ENCODE assay signal across 9 mouse cellular contexts in the genomic region with DNA sequence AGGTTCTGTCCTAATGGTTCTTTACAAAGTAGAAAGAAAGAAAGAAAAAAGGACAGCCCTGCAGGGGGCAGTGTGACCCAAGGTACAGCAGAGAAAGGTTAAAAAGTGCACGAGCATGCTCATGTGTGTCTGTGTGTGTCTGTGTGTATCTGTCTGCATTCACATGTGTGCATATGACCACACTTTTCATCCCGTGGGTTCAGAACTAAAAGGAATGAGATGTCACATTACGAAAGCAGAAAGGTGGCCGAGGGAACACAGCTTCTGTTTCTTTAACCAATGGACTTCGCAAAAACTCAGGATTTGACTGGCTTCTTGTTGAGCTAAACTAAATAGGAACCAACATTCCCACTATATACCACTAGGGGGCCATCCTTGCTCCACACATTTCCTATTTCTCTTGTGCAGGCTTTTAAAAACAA. TPM values are rescaled to one million over a fixed set of nuclear protein-coding genes. Genes with fewer than 3 reads are reported as not detected.
DNase-seq lines count a peak whose midpoint lies in the region; ATAC-seq and TF ChIP-seq lines count a peak whose summit lies in the region.
"Had no signal": no experiment of that assay in that cellular context is flagged by ENCODE, and none has a peak within 500 bp of the region (broad histone marks: within the 10 kb centered on the region; RNA-seq: fewer than 3 reads in every experiment).

No protein-coding gene starts in this region.

- no peaks in the 10 kb centered on the region for H3K36me3 ChIP-seq in midbrain, embryonic 11.5 days (ENCODE audit: control insufficient read depth, insufficient read depth, low read length)
- peaks cover 13% of the 10 kb centered on the region; the same call in 1 of the 2 replicates for H3K36me3 ChIP-seq in midbrain, embryonic 15.5 days (replicated peaks)
- H3K36me3 ChIP-seq in liver, postnatal 0 days (replicated peaks; ENCODE audit: insufficient read depth, low read length): peaks cover 8% of the 10 kb centered on the region; the same call in 1 of the 2 replicates

- H3K27me3 ChIP-seq in midbrain, embryonic 11.5 days (ENCODE audit: control insufficient read depth, insufficient read depth, low read length): no peaks in the 10 kb centered on the region
- no peaks in the 10 kb centered on the region for H3K27me3 ChIP-seq in midbrain, embryonic 15.5 days (replicated peaks)
- H3K27me3 ChIP-seq in liver, postnatal 0 days (ENCODE audit: insufficient read depth, low read length): no peaks in the 10 kb centered on the region
- H3K27me3 ChIP-seq: limb, embryonic 15.5 days had no signal

- H3K9me3 ChIP-seq in midbrain, embryonic 11.5 days (ENCODE audit: control insufficient read depth, low read length): no peaks in the 10 kb centered on the region
- H3K9me3 ChIP-seq in midbrain, embryonic 15.5 days: no peaks in the 10 kb centered on the region
- no peaks in the 10 kb centered on the region for H3K9me3 ChIP-seq in liver, postnatal 0 days (ENCODE audit: low read length)
- H3K9me3 ChIP-seq: limb, embryonic 15.5 days had no signal

- DNase-seq in cerebellum, adult 9-10 months: peak; percentile 67
- no peak for DNase-seq in cerebellum, adult 9-11 months
- peak; percentile 94 for DNase-seq in midbrain, embryonic 11.5 days (ENCODE audit: low spot score, missing footprints)
- DNase-seq in liver, postnatal 0 days: peak; percentile 72
- peak; percentile 31 for DNase-seq in retina, postnatal 7 days (ENCODE audit: low read depth, low spot score)

- no peak overlapping the region for H3K4me3 ChIP-seq in midbrain, embryonic 11.5 days (ENCODE audit: low read depth, low read length)
- no peak overlapping the region for H3K4me3 ChIP-seq in midbrain, embryonic 15.5 days
- peak overlapping the region; percentile 37; the same call in 1 of the 2 replicates for H3K4me3 ChIP-seq in bone marrow macrophage, adult 2 months (ENCODE audit: insufficient read depth, low read length)
- no peak overlapping the region for H3K4me3 ChIP-seq in liver, postnatal 0 days (ENCODE audit: low read depth, low read length)
- H3K4me3 ChIP-seq: limb, embryonic 15.5 days had no signal

- no peak overlapping the region for H3K4me2 ChIP-seq in midbrain, embryonic 11.5 days
- no peak overlapping the region for H3K4me2 ChIP-seq in midbrain, embryonic 15.5 days
- no peak overlapping the region for H3K4me2 ChIP-seq in liver, postnatal 0 days (ENCODE audit: low read depth, low read length)
- H3K4me2 ChIP-seq: limb, embryonic 15.5 days had no signal

- TF ChIP-seq EP300 in liver, postnatal 0 days (IDR thresholded peaks at IDR 0.05; ENCODE audit: low read depth): no peak

- H3K9ac ChIP-seq in midbrain, embryonic 11.5 days (ENCODE audit: low read length): no peak overlapping the region
- no peak overlapping the region for H3K9ac ChIP-seq in midbrain, embryonic 15.5 days
- no peak overlapping the region for H3K9ac ChIP-seq in liver, postnatal 0 days (replicated peaks)
- H3K9ac ChIP-seq: limb, embryonic 15.5 days had no signal

- TF ChIP-seq POLR2A in bone marrow macrophage, adult 2 months (IDR thresholded peaks at IDR 0.05; ENCODE audit: borderline replicate concordance, low read depth, low read length): no peak

- TF ChIP-seq CTCF in bone marrow macrophage, adult 2 months (IDR thresholded peaks at IDR 0.05; ENCODE audit: low read depth, low read length): 0 out of 2 replicates have a peak, but pooled peaks have one; percentile 17
- peak; percentile 66 for TF ChIP-seq CTCF in liver, postnatal 0 days (IDR thresholded peaks at IDR 0.05; ENCODE audit: low read depth)

- no peaks in the 10 kb centered on the region for H3K4me1 ChIP-seq in midbrain, embryonic 11.5 days (ENCODE audit: control insufficient read depth, insufficient read depth, low read length)
- H3K4me1 ChIP-seq in midbrain, embryonic 15.5 days: no peaks in the 10 kb centered on the region
- H3K4me1 ChIP-seq in bone marrow macrophage, adult 2 months (ENCODE audit: control insufficient read depth, insufficient read depth, low read length): no peaks in the 10 kb centered on the region
- no peaks in the 10 kb centered on the region for H3K4me1 ChIP-seq in liver, postnatal 0 days (ENCODE audit: insufficient read depth)
- H3K4me1 ChIP-seq: limb, embryonic 15.5 days had no signal

- no peak overlapping the region for H3K27ac ChIP-seq in midbrain, embryonic 11.5 days (ENCODE audit: low read depth, low read length)
- H3K27ac ChIP-seq in midbrain, embryonic 15.5 days: no peak overlapping the region
- no peak overlapping the region for H3K27ac ChIP-seq in bone marrow macrophage, adult 2 months (ENCODE audit: insufficient read depth, low read depth, low read length)
- H3K27ac ChIP-seq in liver, postnatal 0 days (ENCODE audit: low read depth): no peak overlapping the region
- H3K27ac ChIP-seq: limb, embryonic 15.5 days had no signal

- no peak for ATAC-seq in midbrain, embryonic 11.5 days (ENCODE audit: low FRiP score)
- no peak for ATAC-seq in midbrain, embryonic 15.5 days (replicated peaks)
- ATAC-seq in hematopoietic stem cell, adult 5-6 weeks (replicated peaks in 1 of 2; ENCODE audit: insufficient read depth in 1 of 2, low FRiP score in 2 of 2, low TSS enrichment in 1 of 2, low read depth in 1 of 2, poor library complexity in 2 of 2, severe bottlenecking in 2 of 2): peak; percentile 63 to 69; a peak in 3 of 4 replicates
- no peak for ATAC-seq in liver, postnatal 0 days

- WGBS in midbrain, embryonic 11.5 days: 19% methylated on average over 5 of the region's 5 CpGs
- 27% methylated on average over 5 of the region's 5 CpGs for WGBS in midbrain, embryonic 15.5 days
- 17% methylated on average over 5 of the region's 5 CpGs for WGBS in liver, postnatal 0 days (ENCODE audit: insufficient replicate concordance)

RNA-seq across cellular contexts. Expression of a gene that starts 24.6 kb away (rescaled TPM):
- polyA plus RNA-seq in midbrain, embryonic 11.5 days (2014; fragmentation: Nextera tagmentation; extraction: Ambion mirVana): 7.7 and 7.9 TPM in 2 replicates
- polyA plus RNA-seq in midbrain, embryonic 15.5 days (2015; fragmentation: Nextera tagmentation; extraction: Ambion mirVana): 14.6 and 14.8 TPM in 2 replicates
- polyA plus RNA-seq in bone marrow macrophage, adult 2 months (2012; ENCODE audit: insufficient read depth, insufficient read length, missing spikeins): 6.7 and 10.3 TPM in 2 replicates
- total RNA-seq in hematopoietic stem cell, adult 5-6 weeks (2017): 1.4 and 2.2 TPM in 2 replicates
- 0.43 and 0.73 TPM in 2 replicates for polyA plus RNA-seq in liver, postnatal 0 days (2015; fragmentation: Nextera tagmentation; extraction: Ambion mirVana)

RNA-seq across cellular contexts. Expression of a gene that starts 24.6 kb away (rescaled TPM):
- polyA plus RNA-seq in midbrain, embryonic 11.5 days (2014; fragmentation: Nextera tagmentation; extraction: Ambion mirVana): 169 and 171 TPM in 2 replicates
- polyA plus RNA-seq in midbrain, embryonic 15.5 days (2015; fragmentation: Nextera tagmentation; extraction: Ambion mirVana): 191 and 196 TPM in 2 replicates
- 48.5 and 56.7 TPM in 2 replicates for polyA plus RNA-seq in bone marrow macrophage, adult 2 months (2012; ENCODE audit: insufficient read depth, insufficient read length, missing spikeins)
- total RNA-seq in hematopoietic stem cell, adult 5-6 weeks (2017): 43.6 and 54.4 TPM in 2 replicates
- 70.4 and 73.5 TPM in 2 replicates for polyA plus RNA-seq in liver, postnatal 0 days (2015; fragmentation: Nextera tagmentation; extraction: Ambion mirVana)

RNA-seq across cellular contexts. Expression of a gene that starts 51.3 kb away (rescaled TPM):
- polyA plus RNA-seq in midbrain, embryonic 11.5 days (2014; fragmentation: Nextera tagmentation; extraction: Ambion mirVana): 97.4 and 104 TPM in 2 replicates
- polyA plus RNA-seq in midbrain, embryonic 15.5 days (2015; fragmentation: Nextera tagmentation; extraction: Ambion mirVana): 164 and 166 TPM in 2 replicates
- 40.6 and 42.9 TPM in 2 replicates for polyA plus RNA-seq in bone marrow macrophage, adult 2 months (2012; ENCODE audit: insufficient read depth, insufficient read length, missing spikeins)
- 10.1 and 16.3 TPM in 2 replicates for total RNA-seq in hematopoietic stem cell, adult 5-6 weeks (2017)
- 14.2 and 17.8 TPM in 2 replicates for polyA plus RNA-seq in liver, postnatal 0 days (2015; fragmentation: Nextera tagmentation; extraction: Ambion mirVana)

Comparison
In these comparisons a context has a peak if more than half of its experiments do, and no peak if none do; other contexts are left out.
1. ATAC-seq: peak in hematopoietic stem cell, adult 5-6 weeks (2 of 2); none in midbrain, embryonic 11.5 days (single experiment), midbrain, embryonic 15.5 days (single experiment) and liver, postnatal 0 days (single experiment).